Mouse (Mus musculus) heart, embryonic 12.5 days (tissue): ENCODE measurements around the gene Gdpd5. TPM values are rescaled to one million over a fixed set of nuclear protein-coding genes. Genes with fewer than 3 reads are reported as not detected.
A peak's percentile ranks its signal among the peaks of the same experiment; 100 is the strongest.

Source experiments
- ATAC-seq: fragments of 200-750 bp; cut with Nextera tagmentation; 2 replicates; pipeline ENCODE4 v1.8.0; 2017; ENCODE audit warnings: moderate TSS enrichment, moderate library complexity; ENCODE audit not compliant: insufficient number of reproducible peaks, low FRiP score
- H3K27ac ChIP-seq: fragments of 300-500 bp; sonication (generic); 2 replicates; pipeline ENCODE4 v1.5.1; 2016; ENCODE audit warnings: mild to moderate bottlenecking, moderate library complexity; ENCODE audit not compliant: poor library complexity, severe bottlenecking
- H3K27me3 ChIP-seq: fragments of 300-500 bp; sonication (generic); replicated peaks from 2 replicates; pipeline ENCODE4 v1.6.1; 2016; ENCODE audit warnings: mild to moderate bottlenecking, moderate library complexity
- H3K36me3 ChIP-seq: fragments of 300-500 bp; sonication (generic); 2 replicates; pipeline ENCODE4 v1.6.1; 2016; ENCODE audit warnings: mild to moderate bottlenecking, moderate library complexity
- H3K4me1 ChIP-seq: fragments of 300-500 bp; sonication (generic); replicated peaks from 2 replicates; pipeline ENCODE4 v1.6.1; 2016; ENCODE audit warnings: mild to moderate bottlenecking
- H3K4me2 ChIP-seq: fragments of 300-500 bp; sonication (generic); 2 replicates; pipeline ENCODE4 v1.6.1; 2016; ENCODE audit warnings: mild to moderate bottlenecking, moderate library complexity
- H3K4me3 ChIP-seq: fragments of 300-500 bp; sonication (generic); 2 replicates; pipeline ENCODE4 v1.5.1; 2016; ENCODE audit warnings: mild to moderate bottlenecking
- H3K9ac ChIP-seq: fragments of 300-500 bp; sonication (generic); 2 replicates; pipeline ENCODE4 v1.6.1; 2016; ENCODE audit warnings: mild to moderate bottlenecking, moderate library complexity
- H3K9me3 ChIP-seq: fragments of 300-500 bp; sonication (generic); replicated peaks from 2 replicates; pipeline ENCODE4 v1.6.1; 2016; ENCODE audit warnings: mild to moderate bottlenecking, moderate library complexity
- WGBS: fragments of 180-500 bp; shearing (Covaris S2); methylation state at CpG from one replicate; pipeline ENCODE4 v1.1.7; 2016; 5-methylcytosine and 5-hydroxymethylcytosine counted together
- polyA plus RNA-seq: library from polyadenylated mRNA; unstranded; fragments of >200 nt; fragmentation: Nextera tagmentation; extraction: Ambion mirVana; gene quantifications from 2 replicates; pipeline ENCODE4 v1.2.1, GENCODE M21; 2016

The Gdpd5 gene
- polyA plus RNA-seq: 28.5 and 28.8 TPM in 2 replicates

GRCm38 (mm10) chr7:99381214-99382087, at the start of gene Gdpd5:
Gene Gdpd5 (plus strand): TSS chr7:99381414.
- peak within 1 kb of the TSS; percentile 92 for H3K9ac ChIP-seq
- H3K27ac ChIP-seq: peak within 1 kb of the TSS; percentile 90
- H3K36me3 ChIP-seq: no peaks in the 10 kb centered on the region
- peaks cover 64% of the 10 kb centered on the region for H3K4me1 ChIP-seq
- no peaks in the 10 kb centered on the region for H3K27me3 ChIP-seq
- under 1% methylated on average over 73 of the region's 73 CpGs for WGBS
- peak within 1 kb of the TSS; percentile 79 for H3K4me2 ChIP-seq
- no peaks in the 10 kb centered on the region; the same call in 1 of the 2 replicates for H3K9me3 ChIP-seq
- H3K4me3 ChIP-seq: peak within 1 kb of the TSS; percentile 79
- ATAC-seq: peak; percentile 91

GRCm38 (mm10) chr7:99332774-99333480, 48.3 kb upstream of the Gdpd5 start:
- Histone ChIP-seq H3K4me3 (no peak overlapping the region), H3K4me2 (no peak overlapping the region), H3K9ac (peak overlapping the region; percentile 62), H3K9me3 (no peaks in the 10 kb centered on the region), H3K27ac (no peak overlapping the region), H3K4me1 (peaks cover 8% of the 10 kb centered on the region; the same call in 1 of the 2 replicates), H3K36me3 (no peaks in the 10 kb centered on the region), H3K27me3 (peaks cover 6% of the 10 kb centered on the region; the same call in 1 of the 2 replicates)
- WGBS: 28% methylated on average over 12 of the region's 12 CpGs
- 0 out of 2 replicates have a peak, but pooled peaks have one; percentile 42 for ATAC-seq

GRCm38 (mm10) chr7:99340736-99341135, 40.5 kb upstream of the Gdpd5 start:
- 76% methylated on average over 8 of the region's 8 CpGs for WGBS
- Histone ChIP-seq H3K4me3 (no peak overlapping the region), H3K27ac (no peak overlapping the region), H3K9me3 (no peaks in the 10 kb centered on the region), H3K36me3 (peaks cover 45% of the 10 kb centered on the region), H3K27me3 (no peaks in the 10 kb centered on the region), H3K9ac (no peak overlapping the region), H3K4me1 (peaks cover 4% of the 10 kb centered on the region; the same call in 1 of the 2 replicates), H3K4me2 (no peak overlapping the region)
- no peak for ATAC-seq

GRCm38 (mm10) chr7:99343577-99343976, 37.6 kb upstream of the Gdpd5 start:
- Histone ChIP-seq H3K4me1 (peaks cover 20% of the 10 kb centered on the region), H3K4me2 (no peak overlapping the region), H3K27me3 (no peaks in the 10 kb centered on the region), H3K36me3 (peaks cover 74% of the 10 kb centered on the region), H3K9ac (no peak overlapping the region), H3K4me3 (no peak overlapping the region), H3K27ac (no peak overlapping the region), H3K9me3 (no peaks in the 10 kb centered on the region)
- WGBS: 73% methylated on average over 4 of the region's 4 CpGs
- ATAC-seq: no peak

- no peak overlapping the region for H3K4me2 ChIP-seq
- H3K27ac ChIP-seq: no peak overlapping the region
- no peaks in the 10 kb centered on the region for H3K27me3 ChIP-seq
- H3K4me3 ChIP-seq: no peak overlapping the region
- ATAC-seq: no peak
- H3K4me1 ChIP-seq: peaks cover 44% of the 10 kb centered on the region
- no peaks in the 10 kb centered on the region for H3K9me3 ChIP-seq
- WGBS: 94% methylated on average over 10 of the region's 10 CpGs
- peaks cover 82% of the 10 kb centered on the region for H3K36me3 ChIP-seq
- no peak overlapping the region for H3K9ac ChIP-seq
Observed at GRCm38 (mm10) chr7:99347268-99347667, 33.9 kb upstream of the Gdpd5 start.

GRCm38 (mm10) chr7:99348883-99349282, 32.3 kb upstream of the Gdpd5 start:
- no peak for ATAC-seq
- H3K9ac ChIP-seq: 0 out of 2 replicates have a peak overlapping the region, but pooled peaks have one; percentile 33
- H3K4me1 ChIP-seq: peaks cover 52% of the 10 kb centered on the region
- H3K4me2 ChIP-seq: peak overlapping the region; percentile 15; the same call in 1 of the 2 replicates
- H3K36me3 ChIP-seq: peaks cover 68% of the 10 kb centered on the region
- no peaks in the 10 kb centered on the region for H3K9me3 ChIP-seq
- no peaks in the 10 kb centered on the region for H3K27me3 ChIP-seq
- no peak overlapping the region for H3K27ac ChIP-seq
- WGBS: 93% methylated on average over 26 of the region's 26 CpGs
- H3K4me3 ChIP-seq: no peak overlapping the region

- peak overlapping the region; percentile 99 for H3K27ac ChIP-seq
- H3K4me2 ChIP-seq: peak overlapping the region; percentile 93
- H3K27me3 ChIP-seq: no peaks in the 10 kb centered on the region
- H3K9ac ChIP-seq: peak overlapping the region; percentile 95
- 61% methylated on average over 9 of the region's 9 CpGs for WGBS
- H3K36me3 ChIP-seq: peaks cover 56% of the 10 kb centered on the region
- peaks cover 62% of the 10 kb centered on the region for H3K4me1 ChIP-seq
- no peak for ATAC-seq
- peak overlapping the region; percentile 75 for H3K4me3 ChIP-seq
- H3K9me3 ChIP-seq: no peaks in the 10 kb centered on the region
Observed at GRCm38 (mm10) chr7:99349782-99350720, 31.2 kb upstream of the Gdpd5 start.

- WGBS: 2% methylated on average over 12 of the region's 12 CpGs
- Histone ChIP-seq H3K9me3 (no peaks in the 10 kb centered on the region), H3K4me1 (peaks cover 65% of the 10 kb centered on the region), H3K27ac (peak overlapping the region; percentile 99), H3K36me3 (peaks cover 45% of the 10 kb centered on the region), H3K4me2 (peak overlapping the region; percentile 93), H3K9ac (peak overlapping the region; percentile 95), H3K27me3 (no peaks in the 10 kb centered on the region), H3K4me3 (peak overlapping the region; percentile 75)
- ATAC-seq: no peak
Observed at GRCm38 (mm10) chr7:99351104-99351801, 30.0 kb upstream of the Gdpd5 start.

GRCm38 (mm10) chr7:99351802-99352517, 29.3 kb upstream of the Gdpd5 start:
- peak overlapping the region; percentile 93 for H3K4me2 ChIP-seq
- peak overlapping the region; percentile 75 for H3K4me3 ChIP-seq
- peak; percentile 19; the same call in 1 of the 2 replicates for ATAC-seq
- peaks cover 38% of the 10 kb centered on the region for H3K36me3 ChIP-seq
- peak overlapping the region; percentile 95 for H3K9ac ChIP-seq
- WGBS: under 1% methylated on average over 18 of the region's 18 CpGs
- H3K27me3 ChIP-seq: no peaks in the 10 kb centered on the region
- peak overlapping the region; percentile 99 for H3K27ac ChIP-seq
- H3K9me3 ChIP-seq: no peaks in the 10 kb centered on the region
- peaks cover 65% of the 10 kb centered on the region for H3K4me1 ChIP-seq
